Mouse (Mus musculus): ENCODE measurements at regions not wholly inside any gene's neighbourhood (a gene's known extent, or its start where the extent isn't known, plus 50 kb on each side); places are given as distances from the start of the nearest gene placed in this dataset.

GRCm38 (mm10) chr4:134990651-134991050 is 60.0 kb downstream of the Syf2 start:
- no peak for DNase-seq (ENCODE audit: low spot score)

- no peak for DNase-seq (ENCODE audit: low spot score)
Observed at GRCm38 (mm10) chr4:134993526-134994122, 62.9 kb downstream of the Syf2 start.

- no peak for DNase-seq (ENCODE audit: low spot score)
Observed at GRCm38 (mm10) chr4:134994205-134994604, 63.5 kb downstream of the Syf2 start.

DNA sequence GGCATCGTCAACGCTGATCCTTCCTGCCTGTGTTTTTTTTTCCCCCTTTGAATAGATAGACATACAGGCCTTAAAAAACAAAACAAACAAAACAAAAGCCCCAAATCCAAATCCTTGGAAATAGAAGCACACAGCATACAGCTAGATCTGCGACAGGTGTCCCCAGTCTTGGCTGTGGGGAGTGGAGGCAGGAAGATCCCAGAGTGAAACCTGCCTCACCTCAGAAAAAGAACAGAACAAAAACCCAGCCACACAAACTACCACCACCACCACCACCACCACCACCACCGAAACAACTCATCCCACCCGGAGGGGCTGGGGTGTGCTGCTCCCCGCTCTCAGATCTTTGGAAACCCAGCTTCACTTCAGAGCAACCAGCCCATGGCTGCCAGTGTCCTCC is 64.0 kb downstream of the Syf2 start:
- DNase-seq (ENCODE audit: low spot score), result no peak

DNA sequence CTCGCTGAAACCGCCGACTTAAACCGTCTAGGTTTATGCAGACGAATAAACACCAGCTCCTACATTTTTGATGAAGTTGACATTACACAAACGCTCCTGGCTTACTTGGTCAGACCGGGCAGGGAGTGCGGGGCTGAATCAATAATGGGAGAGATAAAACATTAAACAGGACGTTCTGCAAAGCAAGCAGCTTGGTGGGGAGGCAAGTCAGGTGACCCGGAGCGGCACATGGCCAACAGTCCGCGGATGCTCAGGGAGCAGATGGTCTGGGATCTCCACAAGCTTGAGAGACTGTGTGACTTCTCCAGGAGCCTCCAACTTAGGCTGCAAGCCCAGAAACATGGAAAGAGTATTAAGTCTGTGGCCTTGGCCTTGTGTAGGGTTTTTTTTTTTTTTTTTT is 64.4 kb downstream of the Syf2 start:
- DNase-seq (ENCODE audit: low spot score), result no peak

DNA sequence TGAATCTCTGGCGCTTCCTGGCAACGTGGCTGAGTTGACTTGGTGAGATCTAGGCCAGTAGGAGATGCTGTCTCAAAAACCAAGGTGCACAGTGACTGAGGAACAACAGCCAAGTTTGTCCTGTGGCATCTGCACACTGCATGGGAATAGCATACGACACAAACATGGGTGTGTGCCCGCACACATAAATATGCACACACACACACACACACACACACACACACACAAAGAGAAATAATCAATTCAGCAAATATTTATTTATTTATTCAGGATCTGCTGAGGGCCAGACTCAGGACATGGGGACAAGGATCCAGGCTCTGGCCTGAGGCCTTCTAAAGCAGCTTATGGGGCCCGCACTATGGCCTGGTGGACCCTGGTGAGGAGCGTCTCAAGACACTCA is 65.4 kb downstream of the Syf2 start:
- DNase-seq (ENCODE audit: low spot score), result no peak

- no peak for DNase-seq (ENCODE audit: low spot score)
Observed at GRCm38 (mm10) chr4:134997461-134998434, 67.0 kb downstream of the Syf2 start.

GRCm38 (mm10) chr4:134998928-134999658 is 68.4 kb downstream of the Syf2 start:
- no peak for DNase-seq (ENCODE audit: low spot score)

DNA sequence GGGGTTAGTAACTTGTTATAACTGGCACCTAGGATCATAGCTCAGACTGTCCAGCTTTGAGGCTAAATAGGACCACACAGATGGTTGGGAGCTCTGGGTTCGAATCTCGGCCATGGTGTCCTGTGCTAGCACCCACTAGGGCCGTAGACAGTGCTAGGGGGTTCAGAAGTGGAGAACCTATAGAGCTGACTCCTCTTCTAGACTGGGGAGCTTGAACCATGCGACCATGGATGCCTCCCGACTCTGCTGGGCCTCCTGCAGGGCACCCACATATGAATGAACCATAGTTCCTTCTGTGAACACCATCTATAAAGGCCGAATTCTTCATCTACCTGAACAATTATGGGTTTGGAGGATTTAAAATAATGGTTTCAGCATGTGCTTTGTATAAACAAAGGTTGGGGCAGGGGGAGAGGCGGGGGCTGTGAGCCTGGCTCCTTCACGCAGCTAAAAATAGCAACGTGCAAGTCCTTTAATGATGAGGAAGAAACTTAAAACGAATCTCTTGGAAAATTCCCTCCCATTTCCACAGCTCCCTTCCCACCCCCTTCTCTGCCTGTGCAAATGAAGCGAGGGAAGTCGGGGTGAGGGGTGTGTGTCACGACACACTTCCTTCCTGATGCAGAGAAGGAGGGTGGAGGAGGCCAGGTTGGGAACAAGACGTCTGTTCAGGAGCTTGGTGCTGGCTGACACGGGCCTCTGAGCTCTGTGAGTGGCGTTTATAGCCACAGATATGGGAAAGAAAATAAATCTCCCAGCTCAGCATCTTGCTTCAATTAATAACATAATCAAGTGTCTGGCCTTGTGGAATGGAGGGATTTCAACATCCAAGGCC is 71.6 kb downstream of the Syf2 start:
- DNase-seq (ENCODE audit: low spot score), result no peak

DNA sequence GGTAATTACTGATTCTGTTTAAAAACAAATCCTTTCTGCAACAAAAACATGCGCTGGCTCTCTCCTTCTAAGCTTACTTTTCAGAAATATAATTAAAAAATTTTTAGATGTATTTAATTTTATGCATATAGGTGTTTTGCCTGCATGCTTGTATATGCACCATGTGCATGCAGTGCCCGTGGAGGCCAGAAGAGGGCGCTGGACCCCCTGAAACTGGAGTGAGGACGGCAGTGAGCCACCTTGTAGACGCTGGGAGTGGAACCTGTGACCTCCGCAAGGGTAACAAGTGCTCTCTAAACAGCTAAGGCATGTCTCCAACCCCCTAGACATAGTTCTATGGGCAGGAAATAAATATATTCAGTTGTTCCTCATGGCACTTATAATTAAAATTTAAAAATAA is 80.7 kb downstream of the Syf2 start:
- DNase-seq (ENCODE audit: low spot score), result no peak

DNA sequence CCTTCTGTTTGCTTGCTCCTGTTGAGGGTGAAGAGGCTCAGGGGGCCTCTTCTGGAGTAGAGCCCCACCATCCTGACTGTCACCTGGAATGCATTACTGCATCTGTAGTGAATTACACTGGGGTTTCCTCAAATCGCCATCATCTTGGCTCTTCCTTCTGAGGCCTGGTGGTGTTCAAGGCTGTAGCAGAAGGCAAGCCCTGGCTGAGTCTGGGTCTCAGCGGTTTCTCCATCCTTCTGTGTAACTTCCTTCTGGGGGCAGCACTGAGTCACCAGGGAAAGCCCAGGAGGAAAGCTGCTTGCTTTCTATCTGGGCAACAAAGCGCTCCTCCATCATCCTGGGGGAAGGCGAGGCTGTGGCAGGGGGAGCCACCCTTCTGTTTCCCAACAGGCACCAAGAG is 82.2 kb downstream of the Syf2 start:
- no peak for DNase-seq (ENCODE audit: low spot score)

- DNase-seq (ENCODE audit: low spot score), result no peak
Observed at GRCm38 (mm10) chr4:135013932-135014331, 83.2 kb downstream of the Syf2 start.

DNA sequence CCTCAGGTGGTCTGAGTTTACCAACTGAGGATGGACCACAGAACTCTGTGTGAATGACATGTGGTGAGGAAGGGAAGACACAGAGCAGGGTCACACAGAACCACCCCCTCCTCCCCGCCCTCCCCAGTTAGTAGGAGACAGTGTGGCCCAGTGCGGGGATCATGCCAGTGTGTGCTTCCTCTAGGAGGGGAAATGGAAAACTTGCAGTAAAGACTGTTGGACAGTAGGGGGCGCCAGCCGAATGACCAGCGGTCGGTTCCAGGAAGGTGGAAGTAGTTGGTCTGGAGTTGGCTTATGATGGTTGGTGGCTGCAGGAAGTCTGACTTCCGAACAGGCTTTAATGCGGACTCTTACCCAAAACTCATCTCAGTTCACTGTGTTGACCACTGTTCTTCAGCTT is 87.3 kb downstream of the Syf2 start:
- DNase-seq (ENCODE audit: low spot score), result no peak

DNA sequence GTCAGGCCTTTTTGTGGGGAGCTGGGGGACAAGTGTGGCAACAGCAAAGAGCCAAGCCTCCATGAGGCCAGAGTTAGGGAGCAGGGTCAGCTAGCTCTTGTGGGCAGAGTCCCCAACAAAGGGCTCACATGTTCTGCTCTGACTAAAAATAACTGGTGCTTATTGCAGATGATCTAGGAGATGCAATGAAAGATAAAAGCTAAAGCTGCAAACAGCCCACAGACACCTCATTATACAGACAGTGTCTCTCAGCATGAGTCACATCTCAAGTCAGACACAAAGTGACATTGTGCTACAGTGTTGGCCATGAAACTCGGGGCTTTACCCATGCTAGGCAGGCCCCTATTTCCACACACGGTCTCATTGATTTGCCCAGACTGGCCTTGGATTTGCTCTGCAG is 88.4 kb downstream of the Syf2 start:
- DNase-seq (ENCODE audit: low spot score), result no peak

DNA sequence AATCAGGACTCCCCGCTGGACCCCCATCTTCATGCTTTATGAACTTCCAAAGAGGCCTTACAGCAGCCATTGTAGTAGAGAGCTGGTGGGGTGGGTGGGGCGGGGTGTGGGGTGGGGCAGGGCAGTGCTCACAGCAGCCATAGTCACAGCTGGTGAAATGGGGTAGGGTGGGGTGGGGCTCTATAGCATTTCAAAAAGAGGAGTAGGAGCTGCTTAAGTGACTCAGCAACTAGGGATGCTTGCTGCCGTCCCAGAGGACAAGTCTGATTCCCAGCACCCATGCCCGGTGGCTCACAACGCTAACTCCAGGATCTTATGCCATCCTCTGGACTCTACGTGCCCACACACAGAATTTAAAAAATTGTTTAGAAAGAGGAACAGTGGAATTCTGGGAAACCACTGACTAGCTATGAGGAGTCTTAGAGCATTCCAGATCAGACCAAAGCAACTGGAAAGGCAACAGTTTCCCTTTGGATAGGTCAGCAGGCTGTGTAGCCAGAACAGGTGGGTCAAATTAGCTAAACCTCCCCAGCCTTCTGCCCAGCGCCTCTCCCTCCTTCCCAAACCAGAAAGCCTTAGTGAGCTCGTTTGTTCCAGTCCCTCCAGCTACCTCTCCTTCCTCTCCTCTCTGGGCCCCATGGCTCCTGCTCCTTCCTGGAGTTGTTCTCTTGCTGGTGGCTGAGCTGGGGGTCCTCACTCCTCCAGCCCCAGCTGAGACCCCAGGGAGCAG is 89.7 kb downstream of the Syf2 start:
- DNase-seq (ENCODE audit: low spot score), result no peak

- no peak for DNase-seq (ENCODE audit: low spot score)
Observed at GRCm38 (mm10) chr4:135023200-135023599, 92.5 kb downstream of the Syf2 start.

DNA sequence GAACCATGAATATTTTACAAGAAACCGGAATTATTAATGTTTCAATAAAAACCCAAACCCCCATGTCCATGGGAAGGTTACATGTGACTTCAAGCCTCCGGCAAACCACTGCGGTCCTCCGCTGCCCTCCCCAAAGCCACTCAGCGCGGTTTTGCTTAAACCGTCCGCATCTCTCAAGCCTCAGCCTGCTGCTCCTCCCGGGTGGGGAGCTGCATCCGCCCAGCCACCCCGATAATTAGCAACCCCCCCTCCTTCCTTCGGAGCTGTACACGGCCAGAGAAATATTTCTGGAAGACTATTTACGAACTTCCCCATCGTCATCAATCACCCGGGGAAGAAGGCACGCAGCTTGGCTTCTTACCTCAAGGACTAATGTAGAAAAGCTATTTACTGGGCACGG is 94.7 kb upstream of the Runx3 start:
- no peak for DNase-seq (ENCODE audit: low spot score)

DNA sequence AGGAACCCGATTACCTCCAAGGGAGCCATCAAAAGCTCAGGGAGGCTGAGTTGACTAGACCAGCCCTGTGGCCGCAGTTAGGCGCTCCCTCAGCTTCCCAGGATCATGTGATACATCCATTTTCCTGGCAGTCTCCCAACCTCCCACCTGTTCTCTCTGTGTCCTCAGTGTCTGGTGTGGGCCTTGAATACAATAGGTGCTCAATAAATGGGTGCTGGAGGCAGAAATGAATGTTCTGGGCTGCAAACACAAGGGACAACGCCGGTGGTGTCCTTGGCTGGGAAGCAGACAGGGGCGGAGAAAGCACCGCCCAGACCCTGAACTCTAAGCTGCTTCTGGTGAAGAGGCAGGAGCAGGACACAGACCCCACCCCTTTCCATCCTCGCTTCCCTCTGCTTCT is 93.3 kb upstream of the Runx3 start:
- no peak for DNase-seq (ENCODE audit: low spot score)

GRCm38 (mm10) chr4:135029723-135030122 is 90.7 kb upstream of the Runx3 start:
- DNase-seq (ENCODE audit: low spot score), result no peak

DNA sequence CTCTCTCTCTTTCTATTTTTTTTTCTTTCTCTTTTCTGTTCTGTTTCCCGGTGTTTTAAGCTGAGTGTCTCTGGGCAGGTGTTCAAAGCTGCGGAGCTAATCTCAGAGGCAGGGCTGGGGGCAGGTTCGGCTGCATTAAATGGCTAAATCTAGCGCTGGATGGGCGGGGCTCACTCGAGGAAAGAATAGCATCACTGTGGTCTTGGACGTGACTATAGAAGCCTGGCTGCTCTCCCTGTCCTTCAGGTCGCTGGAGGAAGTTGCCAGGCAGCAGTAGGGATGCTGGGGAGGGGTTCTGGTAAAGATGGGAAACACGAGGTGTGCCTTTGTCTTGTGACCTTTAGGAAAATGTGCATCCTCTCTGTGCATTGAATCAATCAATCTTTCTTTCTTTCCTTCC is 88.0 kb upstream of the Runx3 start:
- no peak for DNase-seq (ENCODE audit: low spot score)

DNA sequence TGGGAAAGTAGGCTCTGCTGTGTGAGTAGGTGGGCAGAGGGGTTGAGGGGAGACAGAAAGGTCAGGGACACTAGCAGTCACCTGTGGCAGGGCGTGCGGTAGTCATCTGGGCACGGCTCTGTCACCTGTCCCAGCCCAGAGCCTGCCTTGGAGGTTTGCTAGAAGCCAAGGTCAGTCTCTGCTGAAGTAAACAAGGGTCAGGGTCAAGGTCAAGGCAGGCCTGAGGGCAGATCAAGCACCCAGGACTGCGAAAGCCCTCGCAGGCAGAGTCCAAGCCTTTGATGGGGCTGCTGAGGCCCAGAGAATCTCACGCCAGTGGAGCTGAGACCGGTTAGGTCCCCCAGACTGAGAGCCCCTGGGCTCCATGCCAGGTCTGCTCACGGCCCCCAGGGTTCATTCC is 87.2 kb upstream of the Runx3 start:
- no peak for DNase-seq (ENCODE audit: low spot score)

Data from urinary bladder, adult 2 months (tissue).